Mouse (Mus musculus): ENCODE results near the gene Fcnb. TPM values are rescaled to one million over a fixed set of nuclear protein-coding genes. Genes with fewer than 3 reads are reported as not detected.
A peak's percentile ranks its signal among the peaks of the same experiment; 100 is the strongest.

The Fcnb gene
- polyA plus RNA-seq, 1 experiment from 2014 or later = not detected

DNA sequence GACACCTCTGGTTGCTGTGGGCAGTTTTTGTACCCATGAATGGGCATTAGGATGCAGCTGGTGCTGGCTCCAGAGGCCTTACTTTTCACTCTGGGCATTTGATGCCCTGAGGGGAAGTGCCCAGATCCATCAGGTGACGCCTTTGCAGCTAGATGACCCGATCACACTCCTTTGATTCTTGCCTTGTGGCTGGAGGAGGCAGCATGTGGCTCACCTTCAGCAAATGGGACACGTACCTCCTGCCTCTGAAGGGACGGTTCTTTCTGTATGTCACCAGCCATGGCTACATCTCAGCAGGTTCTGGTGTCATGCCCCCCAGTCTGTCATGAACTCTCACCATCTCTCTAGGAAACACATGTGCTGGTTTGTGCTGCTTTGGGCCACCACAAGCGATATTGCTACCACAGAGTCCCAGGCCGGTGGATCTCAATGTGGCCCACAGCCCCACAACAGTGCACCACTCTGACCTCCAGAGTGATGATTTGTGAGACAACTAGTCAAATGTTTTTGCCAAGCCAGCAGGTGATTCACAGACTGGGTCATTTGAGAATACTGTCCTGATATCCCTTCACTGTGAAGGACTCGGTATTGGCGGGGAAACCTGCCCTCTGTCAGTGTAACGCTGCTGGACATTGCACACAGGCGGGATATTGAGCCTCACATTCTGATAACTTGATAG is 44.9 kb downstream of the Fcnb start:
- 95% methylated on average over 10 of the region's 10 CpGs for WGBS
- Histone ChIP-seq H3K4me3 (ENCODE audit: low read depth, low read length) (no peak overlapping the region), H3K27ac (ENCODE audit: low read depth, low read length) (no peak overlapping the region), H3K9me3 (ENCODE audit: control insufficient read depth, low read length) (no peaks in the 10 kb centered on the region), H3K4me2 (ENCODE audit: low read depth, low read length) (no peak overlapping the region), H3K4me1 (ENCODE audit: control insufficient read depth, insufficient read depth, low read length) (peaks cover 9% of the 10 kb centered on the region; the same call in 1 of the 2 replicates), H3K36me3 (ENCODE audit: control insufficient read depth, insufficient read depth, low read length) (no peaks in the 10 kb centered on the region), H3K27me3 (ENCODE audit: control insufficient read depth, insufficient read depth, low read length) (no peaks in the 10 kb centered on the region), H3K9ac (replicated peaks; ENCODE audit: low read depth, low read length) (no peak overlapping the region)
- ATAC-seq (ENCODE audit: low read depth) = no peak

DNA sequence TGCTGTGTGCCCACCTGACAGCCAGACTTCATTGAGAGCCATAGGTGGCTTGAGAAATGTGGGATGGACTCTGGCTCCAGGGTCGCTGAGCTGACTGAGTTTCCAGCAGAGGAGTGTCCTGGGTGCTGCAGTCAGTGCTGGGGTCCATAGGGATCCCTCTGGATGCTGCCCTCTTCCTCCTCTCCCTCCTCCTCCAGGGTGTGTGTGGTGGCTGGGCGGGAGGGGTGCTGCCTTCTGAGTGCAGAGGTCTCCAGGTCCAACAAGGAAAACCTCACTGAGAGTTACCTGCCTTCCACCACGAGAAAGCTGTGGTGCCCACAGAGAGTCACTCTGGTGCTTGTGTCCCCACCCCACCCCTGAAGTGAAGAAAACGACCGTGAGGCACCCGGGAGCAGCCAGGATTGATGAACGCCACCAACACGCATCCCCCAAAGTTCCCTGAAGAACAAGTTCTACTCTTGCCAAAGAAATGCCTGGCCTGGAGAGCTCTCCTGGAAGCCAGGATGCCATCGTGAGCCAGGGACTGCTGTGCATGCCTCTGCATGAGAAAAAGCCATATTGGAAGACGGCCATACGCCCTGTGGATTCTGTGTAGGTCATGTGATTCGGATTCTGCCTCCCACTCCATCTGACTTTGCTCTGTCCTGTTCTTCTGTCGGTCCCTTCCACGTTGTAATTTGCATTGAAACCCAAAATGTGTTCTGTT is 46.1 kb downstream of the Fcnb start:
- ATAC-seq (ENCODE audit: low read depth) = no peak
- no peaks in the 10 kb centered on the region for H3K36me3 ChIP-seq (ENCODE audit: control insufficient read depth, insufficient read depth, low read length)
- no peaks in the 10 kb centered on the region for H3K9me3 ChIP-seq (ENCODE audit: control insufficient read depth, low read length)
- H3K4me1 ChIP-seq (ENCODE audit: control insufficient read depth, insufficient read depth, low read length) = peaks cover 19% of the 10 kb centered on the region
- WGBS = 78% methylated on average over 14 of the region's 14 CpGs
- no peak overlapping the region for H3K9ac ChIP-seq (replicated peaks; ENCODE audit: low read depth, low read length)
- H3K27me3 ChIP-seq (ENCODE audit: control insufficient read depth, insufficient read depth, low read length) = no peaks in the 10 kb centered on the region
- H3K4me2 ChIP-seq (ENCODE audit: low read depth, low read length) = no peak overlapping the region
- no peak overlapping the region for H3K4me3 ChIP-seq (ENCODE audit: low read depth, low read length)
- H3K27ac ChIP-seq (ENCODE audit: low read depth, low read length) = no peak overlapping the region

DNA sequence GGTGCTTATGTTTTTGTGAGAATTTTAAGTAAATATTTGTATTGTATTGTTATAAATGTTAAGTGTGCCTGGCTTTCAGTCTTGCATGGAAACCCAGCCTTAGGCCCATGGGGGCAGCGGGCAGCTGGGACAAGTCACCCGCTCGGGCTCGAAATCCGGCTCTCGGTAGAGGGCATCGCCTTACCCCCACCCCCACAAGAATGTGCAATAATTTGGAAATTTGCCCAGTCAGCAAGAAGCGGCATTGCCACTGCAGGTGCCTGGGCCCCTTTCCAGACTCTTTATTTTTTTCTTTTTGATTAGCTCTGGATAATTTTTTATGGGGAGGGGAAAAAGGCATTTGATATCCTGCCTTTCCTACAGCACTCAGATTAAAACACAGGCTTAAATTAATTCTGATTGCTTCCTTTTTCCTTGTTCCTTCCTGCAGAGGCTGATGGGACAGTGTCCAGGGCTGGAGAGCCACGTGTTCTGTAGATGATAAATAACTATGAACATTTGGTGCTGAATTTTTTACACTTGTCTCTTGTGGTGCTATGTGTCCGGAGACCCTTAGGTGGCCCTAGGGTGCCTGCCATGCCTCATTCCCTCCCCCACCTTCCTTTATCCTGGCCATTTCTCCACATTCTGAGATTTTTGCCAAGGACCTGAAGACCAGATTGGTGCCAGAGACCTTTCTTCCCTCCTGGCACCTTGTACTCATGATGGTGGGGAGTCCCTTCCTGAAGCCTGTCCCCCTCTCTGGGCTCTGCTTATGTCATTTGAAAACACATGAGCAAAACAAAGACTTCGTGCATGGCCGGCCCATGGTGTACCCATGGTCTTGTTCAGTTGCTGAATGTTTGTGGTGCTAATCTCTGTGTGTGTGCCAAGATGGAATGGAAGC is 46.9 kb downstream of the Fcnb start:
- 70% methylated on average over 12 of the region's 12 CpGs for WGBS
- ATAC-seq (ENCODE audit: low read depth) = no peak
- Histone ChIP-seq H3K27ac (ENCODE audit: low read depth, low read length) (0 out of 2 replicates have a peak overlapping the region, but pooled peaks have one; percentile 28), H3K4me2 (ENCODE audit: low read depth, low read length) (no peak overlapping the region), H3K27me3 (ENCODE audit: control insufficient read depth, insufficient read depth, low read length) (no peaks in the 10 kb centered on the region), H3K36me3 (ENCODE audit: control insufficient read depth, insufficient read depth, low read length) (no peaks in the 10 kb centered on the region), H3K4me3 (ENCODE audit: low read depth, low read length) (no peak overlapping the region), H3K9ac (replicated peaks; ENCODE audit: low read depth, low read length) (no peak overlapping the region), H3K4me1 (ENCODE audit: control insufficient read depth, insufficient read depth, low read length) (peaks cover 20% of the 10 kb centered on the region), H3K9me3 (ENCODE audit: control insufficient read depth, low read length) (no peaks in the 10 kb centered on the region)

DNA sequence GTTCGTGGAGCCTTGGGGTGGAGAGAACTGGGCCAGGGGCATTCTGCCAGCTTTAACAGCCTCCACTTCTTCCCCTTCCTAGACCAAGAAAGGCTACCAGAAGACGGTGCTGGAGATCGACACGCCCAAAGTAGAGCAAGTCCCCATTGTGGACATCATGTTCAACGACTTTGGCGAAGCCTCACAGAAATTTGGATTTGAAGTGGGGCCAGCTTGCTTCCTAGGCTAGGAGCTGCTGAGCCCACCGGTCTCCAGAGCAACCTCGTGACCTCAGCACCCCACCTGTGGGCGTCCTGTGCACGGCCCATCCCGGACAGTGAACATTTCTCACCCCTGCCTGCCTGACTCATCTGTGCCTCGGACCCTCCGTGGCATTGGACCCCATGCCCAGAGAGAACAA is 47.9 kb downstream of the Fcnb start:
- H3K9ac ChIP-seq (replicated peaks; ENCODE audit: low read depth, low read length) = no peak overlapping the region
- no peak for ATAC-seq (ENCODE audit: low read depth)

DNA sequence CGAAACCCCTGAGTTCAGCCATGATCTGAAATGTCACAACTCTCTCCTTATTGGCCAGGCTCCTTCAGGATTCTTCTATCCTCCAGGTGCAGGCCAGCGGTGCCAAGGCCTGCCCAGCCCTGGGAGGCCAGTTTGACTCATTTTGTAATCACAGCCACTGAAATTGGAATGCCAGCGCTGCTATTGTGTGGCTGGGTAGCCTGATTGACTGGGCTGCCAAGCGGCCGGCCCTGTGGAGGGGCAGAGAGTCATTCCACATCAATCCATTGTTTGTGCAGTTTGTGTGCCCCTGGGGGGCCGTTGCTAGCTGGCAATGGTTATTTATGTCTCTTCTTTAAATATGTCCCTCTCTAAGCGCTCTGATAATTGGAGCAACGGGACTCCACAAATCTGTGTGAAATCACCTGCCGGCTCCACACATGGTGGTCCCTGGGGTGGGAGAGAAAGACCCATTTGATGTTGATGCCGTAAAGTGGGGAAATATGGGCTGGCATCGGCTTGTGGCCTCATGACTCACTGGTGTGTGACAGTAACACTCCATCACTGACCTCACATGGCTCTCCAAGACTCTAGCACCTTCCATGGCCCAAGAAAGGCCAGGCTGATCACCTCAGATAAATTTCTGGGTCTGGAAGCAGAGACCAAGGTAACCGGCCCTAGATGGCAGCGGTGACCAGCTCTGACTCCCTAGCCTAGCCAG is 50.5 kb downstream of the Fcnb start:
- H3K9me3 ChIP-seq (ENCODE audit: control insufficient read depth, low read length) = no peaks in the 10 kb centered on the region
- no peak overlapping the region for H3K4me3 ChIP-seq (ENCODE audit: low read depth, low read length)
- peak; percentile 70 for ATAC-seq (ENCODE audit: low read depth)
- H3K36me3 ChIP-seq (ENCODE audit: control insufficient read depth, insufficient read depth, low read length) = no peaks in the 10 kb centered on the region
- no peak overlapping the region for H3K4me2 ChIP-seq (ENCODE audit: low read depth, low read length)
- no peak overlapping the region for H3K9ac ChIP-seq (replicated peaks; ENCODE audit: low read depth, low read length)
- WGBS = 29% methylated on average over 13 of the region's 13 CpGs
- no peaks in the 10 kb centered on the region for H3K27me3 ChIP-seq (ENCODE audit: control insufficient read depth, insufficient read depth, low read length)
- peak overlapping the region; percentile 17; the same call in 1 of the 2 replicates for H3K27ac ChIP-seq (ENCODE audit: low read depth, low read length)
- peaks cover 20% of the 10 kb centered on the region for H3K4me1 ChIP-seq (ENCODE audit: control insufficient read depth, insufficient read depth, low read length)

More for the DNA sequence above, 47.9 kb downstream of the Fcnb start:
- Histone ChIP-seq H3K4me1 (ENCODE audit: control insufficient read depth, insufficient read depth, low read length) (peaks cover 20% of the 10 kb centered on the region), H3K9me3 (ENCODE audit: control insufficient read depth, low read length) (no peaks in the 10 kb centered on the region), H3K4me2 (ENCODE audit: low read depth, low read length) (no peak overlapping the region), H3K36me3 (ENCODE audit: control insufficient read depth, insufficient read depth, low read length) (no peaks in the 10 kb centered on the region), H3K27me3 (ENCODE audit: control insufficient read depth, insufficient read depth, low read length) (no peaks in the 10 kb centered on the region), H3K27ac (ENCODE audit: low read depth, low read length) (no peak overlapping the region), H3K4me3 (ENCODE audit: low read depth, low read length) (no peak overlapping the region)
- 91% methylated on average over 13 of the region's 13 CpGs for WGBS

DNA sequence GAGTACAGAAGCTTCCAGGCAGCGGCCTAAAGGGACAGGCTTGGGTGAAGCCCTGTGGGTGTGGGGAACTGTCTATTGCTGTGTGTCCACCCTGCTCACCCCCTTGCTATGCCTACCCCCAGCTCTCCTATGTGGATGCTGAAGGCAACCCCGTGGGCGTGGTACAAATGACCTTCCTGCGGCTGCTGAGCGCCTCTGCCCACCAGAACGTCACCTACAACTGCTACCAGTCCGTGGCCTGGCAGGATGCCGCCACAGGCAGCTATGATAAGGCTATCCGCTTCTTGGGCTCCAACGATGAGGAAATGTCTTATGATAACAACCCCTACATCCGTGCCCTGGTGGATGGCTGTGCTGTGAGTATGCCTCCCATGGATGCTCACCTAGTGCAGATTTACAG is 52.2 kb downstream of the Fcnb start:
- WGBS = 91% methylated on average over 11 of the region's 11 CpGs

DNA sequence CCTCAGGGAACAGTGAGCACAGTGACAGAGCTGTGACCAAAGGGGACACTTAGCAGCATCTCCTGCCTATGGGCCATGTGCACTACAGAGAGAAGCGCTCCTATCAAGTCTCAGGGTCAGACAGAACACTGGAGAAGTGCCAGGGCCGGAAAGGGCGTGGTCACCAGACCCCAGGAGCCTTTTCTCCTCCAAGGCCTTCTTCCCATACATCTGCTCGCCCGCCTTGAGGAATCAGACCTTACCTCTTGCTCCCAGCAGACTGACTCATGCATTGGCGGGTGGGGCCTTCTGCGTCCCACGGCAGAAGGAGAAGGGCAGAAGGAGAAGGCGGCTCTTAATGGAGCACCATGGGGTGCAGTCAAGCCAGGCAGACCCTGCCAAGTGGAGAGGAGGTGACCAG is 52.8 kb downstream of the Fcnb start:
- ATAC-seq (ENCODE audit: low read depth) = no peak
- 82% methylated on average over 9 of the region's 9 CpGs for WGBS
- H3K4me3 ChIP-seq (ENCODE audit: low read depth, low read length) = no peak overlapping the region
- H3K9ac ChIP-seq (replicated peaks; ENCODE audit: low read depth, low read length) = no peak overlapping the region
- H3K27me3 ChIP-seq (ENCODE audit: control insufficient read depth, insufficient read depth, low read length) = no peaks in the 10 kb centered on the region
- no peaks in the 10 kb centered on the region for H3K9me3 ChIP-seq (ENCODE audit: control insufficient read depth, low read length)
- H3K4me1 ChIP-seq (ENCODE audit: control insufficient read depth, insufficient read depth, low read length) = peaks cover 10% of the 10 kb centered on the region
- H3K4me2 ChIP-seq (ENCODE audit: low read depth, low read length) = no peak overlapping the region
- no peak overlapping the region for H3K27ac ChIP-seq (ENCODE audit: low read depth, low read length)
- H3K36me3 ChIP-seq (ENCODE audit: control insufficient read depth, insufficient read depth, low read length) = no peaks in the 10 kb centered on the region

More for the DNA sequence above, 52.2 kb downstream of the Fcnb start:
- Histone ChIP-seq H3K9ac (replicated peaks; ENCODE audit: low read depth, low read length) (no peak overlapping the region), H3K9me3 (ENCODE audit: control insufficient read depth, low read length) (no peaks in the 10 kb centered on the region), H3K27ac (ENCODE audit: low read depth, low read length) (no peak overlapping the region), H3K36me3 (ENCODE audit: control insufficient read depth, insufficient read depth, low read length) (no peaks in the 10 kb centered on the region), H3K4me3 (ENCODE audit: low read depth, low read length) (no peak overlapping the region), H3K27me3 (ENCODE audit: control insufficient read depth, insufficient read depth, low read length) (no peaks in the 10 kb centered on the region), H3K4me2 (ENCODE audit: low read depth, low read length) (no peak overlapping the region), H3K4me1 (ENCODE audit: control insufficient read depth, insufficient read depth, low read length) (peaks cover 11% of the 10 kb centered on the region)
- no peak for ATAC-seq (ENCODE audit: low read depth)

All from neural tube, embryonic 14.5 days (tissue).